Mouse (Mus musculus): ENCODE data around the gene Wscd2. TPM values are rescaled to one million over a fixed set of nuclear protein-coding genes. Genes with fewer than 3 reads are reported as not detected.

The Wscd2 gene
- polyA plus RNA-seq, 1 experiment from 2014 or later, result 9.2 TPM

DNA sequence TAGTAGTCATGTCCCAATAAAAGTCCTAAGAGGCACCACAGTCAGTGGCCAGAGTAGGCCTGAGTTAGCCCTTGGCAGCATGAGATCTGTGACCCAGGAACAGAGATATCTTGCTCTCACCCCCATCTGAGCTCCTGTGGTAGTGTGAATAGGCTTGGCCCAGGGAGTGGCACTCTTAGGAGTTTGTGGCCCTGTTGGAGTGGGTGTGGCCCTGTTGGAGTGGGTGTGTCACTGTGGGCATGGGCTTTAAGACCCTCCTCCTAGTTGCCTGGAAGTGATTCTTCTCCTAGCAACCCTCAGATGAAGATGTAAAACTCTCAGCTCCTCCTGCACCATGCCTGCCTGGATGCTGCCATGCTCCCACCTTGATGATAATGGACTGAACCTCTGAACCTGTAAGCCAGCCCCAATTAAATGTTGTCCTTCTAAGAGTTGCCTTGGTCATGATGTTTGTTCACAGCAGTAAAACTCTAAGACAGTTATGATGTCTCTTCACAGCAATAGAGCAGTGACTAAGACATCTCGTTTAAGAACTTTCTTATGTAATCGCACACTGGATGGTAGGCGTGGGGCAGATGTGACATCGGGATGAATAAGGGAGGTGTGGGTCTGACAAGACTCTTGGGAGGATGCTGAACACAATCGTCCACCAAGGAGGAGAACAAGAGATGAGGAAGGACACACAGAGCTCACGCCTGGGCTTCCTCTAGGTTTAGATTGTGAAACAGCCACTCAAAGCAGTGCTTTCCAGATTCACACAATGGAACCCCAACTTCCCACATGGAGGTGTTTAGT lies 104.0 kb downstream of the Wscd2 start:
- no peak for DNase-seq (ENCODE audit: low spot score)
- Histone ChIP-seq H3K4me3 (no peak overlapping the region), H3K36me3 (no peaks in the 10 kb centered on the region), H3K4me1 (peaks cover 46% of the 10 kb centered on the region), H3K27ac (replicated peaks) (peak overlapping the region; percentile 55; the same call in 1 of the 2 replicates), H3K9me3 (replicated peaks) (no peaks in the 10 kb centered on the region), H3K27me3 (ENCODE audit: low read depth, poor library complexity, severe bottlenecking) (no peaks in the 10 kb centered on the region)
- WGBS, result 88% methylated on average over 6 of the region's 6 CpGs

DNA sequence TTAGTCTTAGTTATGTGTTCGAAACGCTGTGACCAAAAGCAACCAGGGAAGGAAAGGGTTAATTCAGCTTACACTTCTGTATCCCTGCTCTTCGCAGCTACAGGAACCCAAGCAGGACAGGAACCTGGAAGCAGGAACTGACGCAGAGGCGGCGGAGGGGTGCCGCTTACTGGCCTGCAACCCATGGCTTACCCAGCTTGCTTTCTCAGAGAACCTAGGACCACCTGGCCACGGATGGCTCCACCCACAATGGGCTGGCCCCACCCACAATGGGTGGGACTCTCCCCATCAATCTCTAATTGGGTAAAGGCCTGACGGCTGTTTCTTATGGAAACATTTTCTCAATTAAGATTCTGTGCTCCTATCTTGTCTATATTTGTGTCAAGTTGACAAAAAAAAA lies 106.1 kb downstream of the Wscd2 start:
- Histone ChIP-seq H3K4me3 (no peak overlapping the region), H3K36me3 (no peaks in the 10 kb centered on the region), H3K4me1 (peaks cover 34% of the 10 kb centered on the region), H3K27me3 (ENCODE audit: low read depth, poor library complexity, severe bottlenecking) (no peaks in the 10 kb centered on the region), H3K9me3 (replicated peaks) (no peaks in the 10 kb centered on the region), H3K27ac (replicated peaks) (no peak overlapping the region)
- no peak for DNase-seq (ENCODE audit: low spot score)
- WGBS, result 81% methylated on average over 9 of the region's 9 CpGs

DNA sequence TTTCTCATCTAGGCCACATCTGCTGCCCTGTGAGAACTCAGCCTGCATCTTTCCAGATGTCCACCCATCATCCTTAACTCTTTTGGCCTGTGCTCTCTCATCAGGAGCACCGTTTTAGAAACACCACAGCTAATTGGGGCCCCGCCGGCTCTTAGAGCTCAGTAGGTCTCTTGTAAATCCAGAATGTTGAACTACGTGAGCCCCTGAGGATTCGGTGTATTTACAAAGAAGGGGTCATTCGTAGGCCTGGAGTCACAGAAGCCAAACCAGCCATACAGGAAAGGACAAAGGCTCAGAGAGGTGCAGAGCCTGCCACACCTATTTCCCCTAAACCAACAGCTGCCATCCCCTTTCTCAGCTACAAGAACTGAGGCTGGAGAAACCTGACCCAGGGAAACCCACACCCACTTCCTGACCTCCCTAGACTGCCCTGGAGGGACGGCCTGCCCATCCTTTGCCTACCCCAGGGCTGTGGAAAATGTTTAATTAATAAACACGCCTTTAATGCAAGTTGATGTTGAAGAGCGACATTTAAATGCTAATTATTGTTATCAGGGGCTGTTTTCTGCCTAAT lies 106.7 kb downstream of the Wscd2 start:
- H3K9me3 ChIP-seq (replicated peaks), result no peaks in the 10 kb centered on the region
- H3K27ac ChIP-seq (replicated peaks), result no peak overlapping the region; the same call in 1 of the 2 replicates
- 78% methylated on average over 9 of the region's 9 CpGs for WGBS
- peaks cover 28% of the 10 kb centered on the region for H3K4me1 ChIP-seq
- no peak overlapping the region for H3K4me3 ChIP-seq
- no peaks in the 10 kb centered on the region for H3K36me3 ChIP-seq
- DNase-seq (ENCODE audit: low spot score), result no peak
- no peaks in the 10 kb centered on the region for H3K27me3 ChIP-seq (ENCODE audit: low read depth, poor library complexity, severe bottlenecking)

DNA sequence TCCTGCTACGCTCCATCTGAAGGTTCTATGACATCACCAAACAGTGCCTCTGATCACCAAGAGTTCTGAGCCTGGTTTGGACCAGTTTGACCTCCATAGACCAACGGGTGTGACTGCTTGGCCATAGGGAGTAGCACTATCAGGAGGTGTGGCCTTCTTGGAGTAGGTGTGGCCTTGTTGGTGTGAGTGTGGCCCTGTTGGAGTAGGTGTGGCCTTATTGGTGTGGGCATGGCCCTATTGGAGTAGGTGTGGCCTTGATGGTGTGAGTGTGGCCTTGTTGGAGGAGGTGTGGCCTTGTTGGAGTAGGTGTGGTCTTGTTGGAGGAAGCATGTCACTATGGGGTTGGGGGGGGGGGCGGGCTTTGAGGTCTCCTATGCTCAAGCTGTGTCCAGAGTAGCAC lies 110.0 kb downstream of the Wscd2 start:
- no peak overlapping the region for H3K27ac ChIP-seq (replicated peaks)
- H3K9me3 ChIP-seq (replicated peaks), result no peaks in the 10 kb centered on the region
- WGBS, result 71% methylated on average over 3 of the region's 3 CpGs

DNA sequence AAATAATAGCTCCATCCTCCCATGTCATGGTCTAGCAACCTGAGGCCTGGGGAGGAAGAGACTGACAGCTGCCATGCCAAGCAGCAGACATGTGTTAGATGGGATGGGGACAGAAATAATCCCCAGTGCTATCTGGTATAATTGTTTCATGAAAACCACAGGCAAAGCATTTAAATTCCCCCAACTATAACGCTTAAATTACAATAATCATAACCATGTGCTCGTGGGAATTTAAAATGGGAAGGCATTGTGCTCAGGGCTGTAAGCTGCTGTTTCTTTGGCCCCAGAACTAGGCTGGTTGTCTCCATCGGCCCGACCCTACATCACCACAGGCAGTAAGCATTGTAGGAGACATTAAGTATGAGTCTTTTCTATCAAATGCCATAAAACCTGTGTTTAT lies 110.7 kb downstream of the Wscd2 start:
- DNase-seq (ENCODE audit: low spot score), result no peak
- Histone ChIP-seq H3K9me3 (replicated peaks) (no peaks in the 10 kb centered on the region), H3K27ac (replicated peaks) (no peak overlapping the region), H3K36me3 (no peaks in the 10 kb centered on the region), H3K4me3 (no peak overlapping the region), H3K27me3 (ENCODE audit: low read depth, poor library complexity, severe bottlenecking) (no peaks in the 10 kb centered on the region), H3K4me1 (peaks cover 3% of the 10 kb centered on the region; the same call in 1 of the 2 replicates)
- 88% methylated on average over 4 of the region's 4 CpGs for WGBS

More for the DNA sequence above, 110.0 kb downstream of the Wscd2 start:
- peaks cover 3% of the 10 kb centered on the region; the same call in 1 of the 2 replicates for H3K4me1 ChIP-seq
- no peaks in the 10 kb centered on the region for H3K36me3 ChIP-seq
- H3K27me3 ChIP-seq (ENCODE audit: low read depth, poor library complexity, severe bottlenecking), result no peaks in the 10 kb centered on the region
- no peak overlapping the region for H3K4me3 ChIP-seq
- no peak for DNase-seq (ENCODE audit: low spot score)

DNA sequence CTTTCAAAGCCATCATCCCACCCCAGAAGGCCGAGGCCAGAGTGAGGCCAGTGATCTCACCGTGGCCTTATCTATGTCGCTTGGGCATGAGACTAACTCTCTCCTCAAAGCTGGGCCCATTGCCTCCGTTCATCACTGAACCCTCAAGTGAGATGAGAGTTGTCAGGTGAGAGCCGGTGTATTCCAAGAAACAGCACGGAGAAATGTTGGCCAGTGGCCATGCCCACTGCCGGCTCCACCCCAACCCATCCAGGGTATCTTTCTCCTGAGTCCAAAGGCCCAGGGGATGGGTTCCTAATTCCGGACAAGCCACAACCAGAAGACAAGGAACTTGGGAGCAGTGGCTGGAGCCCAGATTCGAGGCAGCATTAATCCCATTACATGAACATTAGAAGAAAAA lies 113.3 kb downstream of the Wscd2 start:
- Histone ChIP-seq H3K27ac (replicated peaks) (no peak overlapping the region), H3K9me3 (replicated peaks) (no peaks in the 10 kb centered on the region), H3K27me3 (ENCODE audit: low read depth, poor library complexity, severe bottlenecking) (no peaks in the 10 kb centered on the region), H3K4me1 (peaks cover 17% of the 10 kb centered on the region), H3K36me3 (no peaks in the 10 kb centered on the region), H3K4me3 (no peak overlapping the region)
- DNase-seq (ENCODE audit: low spot score), result no peak
- 83% methylated on average over 9 of the region's 9 CpGs for WGBS

DNA sequence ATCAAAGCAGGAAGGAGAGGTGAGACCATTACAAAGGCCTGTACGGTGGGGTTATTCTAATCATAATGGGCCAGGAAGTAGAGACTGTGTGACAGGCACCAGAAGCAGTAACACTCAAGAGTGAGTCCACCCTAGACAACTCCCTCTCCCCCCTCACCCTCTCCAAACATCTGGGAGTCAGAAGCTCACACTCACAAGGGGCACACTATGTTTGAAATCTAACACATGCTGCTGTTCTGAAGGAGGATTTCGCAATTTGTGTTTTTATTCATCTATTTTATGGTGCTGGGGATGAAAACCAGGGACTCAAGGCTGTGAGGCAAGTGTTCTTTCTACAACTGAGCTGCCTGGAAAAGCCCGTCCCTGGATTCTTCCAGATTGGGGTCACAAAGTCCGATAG lies 114.6 kb downstream of the Wscd2 start:
- Histone ChIP-seq H3K27me3 (ENCODE audit: low read depth, poor library complexity, severe bottlenecking) (no peaks in the 10 kb centered on the region), H3K36me3 (no peaks in the 10 kb centered on the region), H3K4me1 (peaks cover 23% of the 10 kb centered on the region), H3K4me3 (no peak overlapping the region), H3K27ac (replicated peaks) (no peak overlapping the region), H3K9me3 (replicated peaks) (no peaks in the 10 kb centered on the region)
- WGBS, result 91% methylated on average over 4 of the region's 4 CpGs
- DNase-seq (ENCODE audit: low spot score), result no peak

DNA sequence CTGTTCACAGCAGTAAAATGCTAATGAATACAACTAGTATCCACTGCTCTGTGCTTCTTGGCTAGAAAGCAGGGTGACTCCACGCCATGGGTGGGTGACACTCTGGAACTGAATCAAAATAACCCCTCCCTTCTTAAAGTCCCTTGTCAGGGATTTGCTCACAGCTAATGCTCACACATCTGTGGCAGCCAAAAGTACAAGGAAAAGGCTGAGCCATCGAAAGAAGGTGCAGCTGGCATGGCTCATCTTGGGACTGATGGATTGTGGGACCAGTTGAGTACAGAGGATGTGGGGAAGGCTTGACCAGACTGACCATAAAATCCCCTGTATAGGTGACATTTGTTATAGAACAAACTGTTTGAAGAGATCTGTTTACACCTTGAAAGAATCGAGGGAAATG lies 116.0 kb downstream of the Wscd2 start:
- Histone ChIP-seq H3K27ac (replicated peaks) (no peak overlapping the region), H3K4me1 (peaks cover 33% of the 10 kb centered on the region), H3K4me3 (no peak overlapping the region), H3K36me3 (no peaks in the 10 kb centered on the region), H3K9me3 (replicated peaks) (no peaks in the 10 kb centered on the region), H3K27me3 (ENCODE audit: low read depth, poor library complexity, severe bottlenecking) (no peaks in the 10 kb centered on the region; the same call in 1 of the 2 replicates)
- no peak for DNase-seq (ENCODE audit: low spot score)
- 81% methylated on average over 3 of the region's 3 CpGs for WGBS

DNA sequence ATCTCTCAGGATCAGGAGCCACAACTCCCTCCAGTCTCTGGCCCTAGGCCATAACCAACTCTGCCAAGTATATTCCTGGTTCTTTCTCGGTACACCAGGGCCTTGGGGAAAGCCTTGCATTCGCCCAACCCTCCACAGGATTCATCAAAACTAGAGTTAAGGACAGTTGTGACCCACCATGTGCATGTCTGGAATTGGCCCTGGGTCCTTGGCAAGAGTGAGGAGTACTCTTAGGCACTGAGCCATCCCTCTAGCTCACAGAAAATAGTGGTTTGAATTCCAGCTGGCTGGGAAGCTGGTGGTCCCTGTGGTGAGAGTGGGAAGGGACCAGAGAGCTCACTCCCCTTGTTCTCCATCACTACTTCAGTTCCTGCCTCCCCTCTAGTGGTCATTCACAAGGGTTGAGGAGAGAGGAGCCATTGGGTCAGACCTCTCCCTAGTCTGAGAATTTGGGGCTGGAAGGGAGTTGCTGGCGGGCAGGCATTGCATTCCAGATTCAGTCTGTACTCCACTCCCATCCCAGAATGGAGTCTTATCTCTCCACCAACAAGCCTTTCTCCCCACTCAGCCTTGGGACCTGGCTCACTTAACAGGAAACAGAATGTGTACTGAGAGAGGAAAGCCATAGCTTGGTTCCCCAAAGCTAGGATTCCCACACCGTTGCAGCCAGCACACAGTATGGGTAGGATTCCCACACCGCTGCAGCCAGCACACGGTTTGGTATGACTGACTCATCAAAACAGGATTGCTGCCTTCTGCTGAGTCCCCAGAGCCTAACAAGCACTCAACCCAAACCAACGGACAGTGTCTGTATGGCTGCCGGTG lies 117.0 kb downstream of the Wscd2 start:
- Histone ChIP-seq H3K36me3 (no peaks in the 10 kb centered on the region), H3K4me1 (peaks cover 39% of the 10 kb centered on the region), H3K27ac (replicated peaks) (no peak overlapping the region), H3K27me3 (ENCODE audit: low read depth, poor library complexity, severe bottlenecking) (no peaks in the 10 kb centered on the region; the same call in 1 of the 2 replicates), H3K4me3 (no peak overlapping the region), H3K9me3 (replicated peaks) (no peaks in the 10 kb centered on the region)
- WGBS, result 87% methylated on average over 8 of the region's 8 CpGs
- no peak for DNase-seq (ENCODE audit: low spot score)

DNA sequence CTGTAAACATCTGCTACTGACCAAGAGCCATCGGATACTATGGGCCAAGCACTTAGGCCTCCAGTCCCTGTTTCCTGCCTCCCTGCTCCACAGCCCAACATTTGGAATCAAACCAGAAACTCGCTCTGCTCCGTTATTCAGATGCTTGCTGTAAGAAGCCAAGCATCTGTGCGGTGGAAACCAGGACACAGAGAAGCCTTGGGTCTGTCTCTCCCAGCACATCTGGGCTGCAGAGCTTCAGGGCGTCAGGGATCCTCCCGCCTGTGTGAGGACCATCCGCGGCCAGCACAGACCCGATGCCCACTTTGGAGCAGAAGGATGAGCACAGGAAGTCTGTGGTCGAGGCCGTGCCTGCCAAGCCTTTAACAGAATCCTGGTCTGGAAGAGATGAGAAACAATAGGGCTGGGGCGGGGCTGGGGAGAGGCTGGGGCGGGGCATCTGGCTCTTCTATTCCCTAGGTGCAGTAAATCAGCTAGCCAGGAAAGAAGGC lies 117.9 kb downstream of the Wscd2 start:
- peaks cover 39% of the 10 kb centered on the region for H3K4me1 ChIP-seq
- H3K9me3 ChIP-seq (replicated peaks), result no peaks in the 10 kb centered on the region
- H3K4me3 ChIP-seq, result no peak overlapping the region
- no peaks in the 10 kb centered on the region for H3K36me3 ChIP-seq
- H3K27ac ChIP-seq (replicated peaks), result peak overlapping the region; percentile 69
- DNase-seq (ENCODE audit: low spot score), result no peak
- H3K27me3 ChIP-seq (ENCODE audit: low read depth, poor library complexity, severe bottlenecking), result no peaks in the 10 kb centered on the region; the same call in 1 of the 2 replicates
- 29% methylated on average over 13 of the region's 13 CpGs for WGBS

DNA sequence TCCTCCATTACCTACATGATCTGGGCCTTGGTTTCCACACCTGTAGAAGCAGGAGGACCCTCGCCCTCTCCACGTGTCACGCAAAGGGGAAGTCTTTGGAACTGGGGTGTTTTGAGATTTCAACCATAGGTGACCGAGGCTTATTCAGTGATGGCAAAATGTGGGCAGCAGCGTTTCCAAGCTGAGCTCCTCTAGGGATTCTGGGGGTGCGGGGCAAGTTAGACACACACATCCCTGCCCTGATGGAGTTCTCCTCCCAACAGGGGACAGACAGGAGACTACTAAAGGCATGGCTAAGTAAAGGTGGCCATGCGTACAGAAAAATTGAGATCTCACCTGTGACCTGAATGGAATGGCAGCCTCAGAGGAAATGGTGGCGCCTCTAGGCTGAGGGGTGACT lies 118.4 kb downstream of the Wscd2 start:
- H3K4me3 ChIP-seq, result no peak overlapping the region
- H3K27ac ChIP-seq (replicated peaks), result peak overlapping the region; percentile 69; the same call in 1 of the 2 replicates
- no peaks in the 10 kb centered on the region; the same call in 1 of the 2 replicates for H3K27me3 ChIP-seq (ENCODE audit: low read depth, poor library complexity, severe bottlenecking)
- H3K9me3 ChIP-seq (replicated peaks), result no peaks in the 10 kb centered on the region
- peaks cover 38% of the 10 kb centered on the region for H3K4me1 ChIP-seq
- WGBS, result 86% methylated on average over 8 of the region's 8 CpGs
- no peaks in the 10 kb centered on the region for H3K36me3 ChIP-seq
- DNase-seq (ENCODE audit: low spot score), result no peak

DNA sequence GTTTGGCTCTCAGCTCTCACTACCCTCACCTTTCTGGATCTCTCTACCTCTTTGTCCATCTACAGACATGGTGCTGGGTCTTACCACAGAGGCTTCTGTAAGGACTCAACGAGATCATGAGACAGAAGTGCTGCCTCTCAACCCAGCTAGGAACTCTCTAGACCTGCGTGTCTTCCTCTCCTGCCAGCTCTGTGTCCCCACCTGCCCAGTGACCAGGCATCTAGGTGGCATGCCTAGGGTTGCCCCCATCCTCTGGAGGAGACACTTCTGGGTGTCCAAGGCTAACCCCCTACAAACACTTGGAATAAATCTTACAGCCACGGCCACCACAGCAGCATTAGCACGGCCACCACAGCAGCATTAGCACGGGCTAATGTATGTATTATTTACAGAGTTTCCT lies 119.8 kb downstream of the Wscd2 start:
- no peaks in the 10 kb centered on the region for H3K36me3 ChIP-seq
- peaks cover 36% of the 10 kb centered on the region for H3K4me1 ChIP-seq
- no peak overlapping the region for H3K4me3 ChIP-seq
- WGBS, result 84% methylated on average over 5 of the region's 5 CpGs
- no peaks in the 10 kb centered on the region for H3K9me3 ChIP-seq (replicated peaks)
- H3K27ac ChIP-seq (replicated peaks), result no peak overlapping the region
- no peaks in the 10 kb centered on the region; the same call in 1 of the 2 replicates for H3K27me3 ChIP-seq (ENCODE audit: low read depth, poor library complexity, severe bottlenecking)
- no peak for DNase-seq (ENCODE audit: low spot score)
